Mouse (Mus musculus): ENCODE measurements around the gene Haao.

DNA sequence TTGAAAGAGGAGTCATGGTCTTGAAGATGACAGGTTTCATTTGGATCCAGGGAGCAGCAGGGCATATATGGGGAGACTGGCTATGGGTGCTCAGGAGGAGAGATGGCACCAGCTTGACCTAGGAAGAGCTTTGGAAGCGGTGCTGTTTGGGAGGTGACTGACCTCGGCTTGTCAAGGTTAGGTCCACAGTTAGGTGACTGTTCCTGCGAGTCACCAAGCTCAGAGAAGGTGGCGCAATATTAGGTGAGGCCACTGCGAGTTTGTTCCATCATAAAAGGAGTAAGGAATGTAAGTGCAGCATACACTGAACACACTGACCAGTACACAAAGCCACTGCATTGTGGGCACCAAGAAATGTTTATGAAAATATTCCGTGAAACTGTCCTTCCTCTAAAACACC is 61.3 kb downstream of the Haao start:
- no peak for TF ChIP-seq CTCF (IDR thresholded peaks at IDR 0.05; ENCODE audit: low read depth, low read length)
- TF ChIP-seq GATA1 (IDR thresholded peaks at IDR 0.05; ENCODE audit: borderline replicate concordance, low read length) = no peak
- no peak for TF ChIP-seq TAL1 (conservative IDR thresholded peaks at IDR 0.05; ENCODE audit: low read depth, low read length)

Measured in G1E (cell line).